Mouse (Mus musculus) adrenal gland, postnatal 36 days (tissue): Measurements from ENCODE around the gene Nynrin. TPM values are rescaled to one million over a fixed set of nuclear protein-coding genes. Genes with fewer than 3 reads are reported as not detected.

Experiments
- DNase-seq, 2 experiments: peaks; one replicate each; pipeline ENCODE4 v3.0.0; 2021; ENCODE audit warnings: mixed read lengths in 1 of 2
- total RNA-seq, 2 experiments: library from RNA; stranded (reverse); gene quantifications; 2 replicates each; pipeline ENCODE4 v1.2.3; 2021

Gene Nynrin
- total RNA-seq, 2 experiments from 2014 or later: 9.4 to 10.7 TPM

GRCm38 (mm10) chr14:55878316-55878940 is 24.6 kb downstream of the Nynrin start:
- DNase-seq: no peak

GRCm38 (mm10) chr14:55879623-55880022 is 25.8 kb downstream of the Nynrin start:
- DNase-seq: peak; percentile 80 to 88

- DNase-seq: no peak
Measured at GRCm38 (mm10) chr14:55880982-55881381, 27.2 kb downstream of the Nynrin start.

GRCm38 (mm10) chr14:55882171-55882641 is 28.4 kb downstream of the Nynrin start:
- DNase-seq: no peak

GRCm38 (mm10) chr14:55883149-55883661 is 29.4 kb downstream of the Nynrin start:
- DNase-seq: no peak

GRCm38 (mm10) chr14:55883663-55884062 is 29.9 kb downstream of the Nynrin start:
- DNase-seq: no peak

- peak; percentile 83 to 88 for DNase-seq
Measured at GRCm38 (mm10) chr14:55884166-55884565, 30.4 kb downstream of the Nynrin start, which contains the start of gene Cbln3. Cbln3 (minus strand) TSS chr14:55884392.

- peak; percentile 95 to 97 for DNase-seq
Measured at GRCm38 (mm10) chr14:55884713-55885113, 30.9 kb downstream of the Nynrin start, which contains the start of gene Khnyn. Khnyn (plus strand) TSS chr14:55884947.

- no peak for DNase-seq
Measured at GRCm38 (mm10) chr14:55885114-55885790, 31.4 kb downstream of the Nynrin start.

- peak; percentile 55 to 73 for DNase-seq
Measured at GRCm38 (mm10) chr14:55885791-55886271, 32.0 kb downstream of the Nynrin start.

- DNase-seq: no peak
Measured at GRCm38 (mm10) chr14:55886571-55887382, 33.0 kb downstream of the Nynrin start.

- DNase-seq: peak in 1 of 2 experiments; percentile 27
Measured at GRCm38 (mm10) chr14:55897671-55898070, 43.9 kb downstream of the Nynrin start.

GRCm38 (mm10) chr14:55898947-55899346 is 45.1 kb downstream of the Nynrin start:
- DNase-seq: no peak

GRCm38 (mm10) chr14:55899701-55900413 is 46.0 kb downstream of the Nynrin start, which contains the start of gene Sdr39u1:
Sdr39u1 (minus strand) TSS chr14:55900293.
- peak; percentile 83 to 92 for DNase-seq

- DNase-seq: no peak
Measured at GRCm38 (mm10) chr14:55900414-55900755, 46.6 kb downstream of the Nynrin start.

GRCm38 (mm10) chr14:55905518-55905917 is 51.7 kb downstream of the Nynrin start:
- DNase-seq: no peak

GRCm38 (mm10) chr14:55913406-55913805 is 59.6 kb downstream of the Nynrin start:
- no peak for DNase-seq

GRCm38 (mm10) chr14:55918240-55919082 is 64.7 kb downstream of the Nynrin start:
- peak; percentile 58 to 79 for DNase-seq

GRCm38 (mm10) chr14:55922475-55923232 is 68.8 kb downstream of the Nynrin start:
- DNase-seq: no peak
